9 mouse cellular contexts compared by ENCODE assay signal in genomic region chr7:29162750-29163525, GRCm38 (mm10). TPM values are rescaled to one million over a fixed set of nuclear protein-coding genes. Genes with fewer than 3 reads are reported as not detected.
DNase-seq lines count a peak whose midpoint lies in the region; ATAC-seq lines count a peak whose summit lies in the region.
"Had no signal": no experiment of that assay in that cellular context is flagged by ENCODE, and none has a peak within 500 bp of the region (broad histone marks: within the 10 kb centered on the region; RNA-seq: fewer than 3 reads in every experiment).

No protein-coding gene starts in this region.

- no peak overlapping the region for H3K9ac ChIP-seq in liver, embryonic 13.5 days
- H3K9ac ChIP-seq in stomach, embryonic 15.5 days = no peak overlapping the region
- H3K9ac ChIP-seq: midbrain, embryonic 12.5 days had no signal

- H3K27ac ChIP-seq in liver, embryonic 13.5 days = no peak overlapping the region
- no peak overlapping the region for H3K27ac ChIP-seq in stomach, embryonic 15.5 days
- H3K27ac ChIP-seq: midbrain, embryonic 12.5 days had no signal

- peaks cover 10% of the 10 kb centered on the region for H3K4me1 ChIP-seq in liver, embryonic 13.5 days (replicated peaks)
- H3K4me1 ChIP-seq in stomach, embryonic 15.5 days = 0 out of 2 replicates have a peak, but pooled peaks cover 3% of the 10 kb centered on the region

- DNase-seq in B cell, adult 2 months = peak; percentile 55 to 56
- peak; percentile 98 for DNase-seq in ES-CJ7 (ENCODE audit: low read depth, low spot score)
- peak; percentile 48 for DNase-seq in liver, embryonic 13.5 days
- DNase-seq in cerebellum, adult 8-10 months = no peak
- DNase-seq in spleen, adult 18-20 months = no peak
- DNase-seq in left cerebral cortex, adult 11 months (ENCODE audit: low spot score) = no peak

- 11% methylated on average over 9 of the region's 9 CpGs for WGBS in liver, embryonic 13.5 days (ENCODE audit: insufficient replicate concordance)
- WGBS in stomach, embryonic 15.5 days = 21% methylated on average over 9 of the region's 9 CpGs

- H3K4me2 ChIP-seq in liver, embryonic 13.5 days = peak overlapping the region; percentile 13; the same call in 1 of the 2 replicates
- H3K4me2 ChIP-seq in stomach, embryonic 15.5 days = peak overlapping the region; percentile 9; the same call in 1 of the 2 replicates
- H3K4me2 ChIP-seq: midbrain, embryonic 12.5 days had no signal

- no peaks in the 10 kb centered on the region for H3K9me3 ChIP-seq in liver, embryonic 13.5 days (replicated peaks)
- H3K9me3 ChIP-seq in stomach, embryonic 15.5 days = no peaks in the 10 kb centered on the region
- H3K9me3 ChIP-seq: midbrain, embryonic 12.5 days had no signal

- no peak overlapping the region for H3K4me3 ChIP-seq in liver, embryonic 13.5 days (replicated peaks)
- H3K4me3 ChIP-seq in stomach, embryonic 15.5 days (replicated peaks) = no peak overlapping the region
- H3K4me3 ChIP-seq: midbrain, embryonic 12.5 days had no signal

- ATAC-seq in inflammation-experienced regulatory T-cells, adult 6 months = peak; percentile 35
- peak; percentile 67 for ATAC-seq in liver, embryonic 13.5 days (ENCODE audit: low read depth)
- ATAC-seq in stomach, embryonic 15.5 days (ENCODE audit: insufficient read depth, low FRiP score, low read depth) = peak; percentile 76

- peaks cover 46% of the 10 kb centered on the region for H3K27me3 ChIP-seq in liver, embryonic 13.5 days
- 0 out of 2 replicates have a peak, but pooled peaks cover 11% of the 10 kb centered on the region for H3K27me3 ChIP-seq in stomach, embryonic 15.5 days (replicated peaks)

- H3K36me3 ChIP-seq in liver, embryonic 13.5 days = no peaks in the 10 kb centered on the region
- H3K36me3 ChIP-seq in stomach, embryonic 15.5 days = no peaks in the 10 kb centered on the region

RNA-seq across cellular contexts. Expression of gene Fam98c, which starts 6.9 kb away (rescaled TPM):
- 10 to 100 TPM in 2 of 3 experiments, 1 to 10 TPM in 1; 6.5 to 11.3 (median 11.3) TPM for polyA plus RNA-seq in inflammation-experienced regulatory T-cells, adult 6 months (2017; shearing (Covaris generic))
- 8.1 and 8.5 TPM in 2 replicates for polyA plus RNA-seq in liver, embryonic 13.5 days (2015; fragmentation: Nextera tagmentation; extraction: Ambion mirVana)
- polyA plus RNA-seq in stomach, embryonic 15.5 days (2015; fragmentation: Nextera tagmentation; extraction: Ambion mirVana) = 24.8 and 26.7 TPM in 2 replicates

RNA-seq across cellular contexts. Expression of gene Ggn, which starts 7.1 kb away (rescaled TPM):
- not detected for polyA plus RNA-seq in inflammation-experienced regulatory T-cells, adult 6 months (2017; shearing (Covaris generic))
- 0.07 and 0.10 TPM in 2 replicates for polyA plus RNA-seq in liver, embryonic 13.5 days (2015; fragmentation: Nextera tagmentation; extraction: Ambion mirVana)
- 0.42 and 0.66 TPM in 2 replicates for polyA plus RNA-seq in stomach, embryonic 15.5 days (2015; fragmentation: Nextera tagmentation; extraction: Ambion mirVana)

RNA-seq across cellular contexts. Expression of gene Spred3, which starts 7.3 kb away (rescaled TPM):
- under 1 TPM; 0.18 to 0.46 (median 0.46) TPM for polyA plus RNA-seq in inflammation-experienced regulatory T-cells, adult 6 months (2017; shearing (Covaris generic))
- 0.23 and 0.41 TPM in 2 replicates for polyA plus RNA-seq in liver, embryonic 13.5 days (2015; fragmentation: Nextera tagmentation; extraction: Ambion mirVana)
- 1.9 and 2.2 TPM in 2 replicates for polyA plus RNA-seq in stomach, embryonic 15.5 days (2015; fragmentation: Nextera tagmentation; extraction: Ambion mirVana)

RNA-seq across cellular contexts. Expression of gene Psmd8, which starts 17.6 kb away (rescaled TPM):
- 100 to 1,000 TPM; 174 to 249 (median 197) TPM for polyA plus RNA-seq in inflammation-experienced regulatory T-cells, adult 6 months (2017; shearing (Covaris generic))
- polyA plus RNA-seq in liver, embryonic 13.5 days (2015; fragmentation: Nextera tagmentation; extraction: Ambion mirVana) = 136 and 155 TPM in 2 replicates
- polyA plus RNA-seq in stomach, embryonic 15.5 days (2015; fragmentation: Nextera tagmentation; extraction: Ambion mirVana) = 225 and 237 TPM in 2 replicates

RNA-seq across cellular contexts. Expression of gene Rasgrp4, which starts 28.3 kb away (rescaled TPM):
- 1 to 10 TPM in 1 of 3 experiments, under 1 TPM in 2; 0.45 to 1.1 (median 0.95) TPM for polyA plus RNA-seq in inflammation-experienced regulatory T-cells, adult 6 months (2017; shearing (Covaris generic))
- 0.29 and 0.32 TPM in 2 replicates for polyA plus RNA-seq in liver, embryonic 13.5 days (2015; fragmentation: Nextera tagmentation; extraction: Ambion mirVana)
- 0.75 and 0.76 TPM in 2 replicates for polyA plus RNA-seq in stomach, embryonic 15.5 days (2015; fragmentation: Nextera tagmentation; extraction: Ambion mirVana)

Comparison
In these comparisons a context has a peak if more than half of its experiments do, and no peak if none do; other contexts are left out.
1. DNase-seq: peak in B cell, adult 2 months (2 of 2), ES-CJ7 (single experiment) and liver, embryonic 13.5 days (single experiment); none in cerebellum, adult 8-10 months (single experiment), spleen, adult 18-20 months (0 of 2) and left cerebral cortex, adult 11 months (single experiment).
2. Peak in every context shown above with its lines, with median percentiles within 50 percentile points of each other: ATAC-seq.